Mouse (Mus musculus) midbrain, embryonic 10.5 days (tissue): ENCODE results near the gene Rbm12. TPM values are rescaled to one million over a fixed set of nuclear protein-coding genes. Genes with fewer than 3 reads are reported as not detected.
A peak's percentile ranks its signal among the peaks of the same experiment; 100 is the strongest.
"Not testable (repeated sequence)": the region's sequence is repeated elsewhere in the genome, so short reads cannot be mapped to it uniquely, and the experiment has no call there.

Source experiments
- DNase-seq: peaks from one replicate; pipeline ENCODE4 v3.0.0-alpha.2; 2017; ENCODE audit warnings: low spot score
- H3K27ac ChIP-seq: fragments of 300-500 bp; sonication (generic); replicated peaks from 2 replicates; pipeline ENCODE4 v1.5.1; 2016; ENCODE audit warnings: mild to moderate bottlenecking
- H3K27me3 ChIP-seq: fragments of 300-500 bp; sonication (generic); 2 replicates; pipeline ENCODE4 v1.6.1; 2016; ENCODE audit warnings: low read depth, mild to moderate bottlenecking; ENCODE audit not compliant: poor library complexity, severe bottlenecking
- H3K36me3 ChIP-seq: fragments of 300-500 bp; sonication (generic); 2 replicates; pipeline ENCODE4 v1.6.1; 2016; ENCODE audit warnings: mild to moderate bottlenecking, moderate library complexity
- H3K4me1 ChIP-seq: fragments of 300-500 bp; sonication (generic); 2 replicates; pipeline ENCODE4 v1.6.1; 2016
- H3K4me3 ChIP-seq: fragments of 300-500 bp; sonication (generic); 2 replicates; pipeline ENCODE4 v1.5.1; 2016; ENCODE audit warnings: mild to moderate bottlenecking, moderate library complexity
- H3K9me3 ChIP-seq: fragments of 300-500 bp; sonication (generic); replicated peaks from 2 replicates; pipeline ENCODE4 v1.6.1; 2016; ENCODE audit warnings: mild to moderate bottlenecking
- WGBS: fragments of 180-500 bp; shearing (Covaris S2); methylation state at CpG from one replicate; pipeline ENCODE4 v1.1.7; 2016; 5-methylcytosine and 5-hydroxymethylcytosine counted together
- polyA plus RNA-seq: library from polyadenylated mRNA; unstranded; fragments of >200 nt; fragmentation: Nextera tagmentation; extraction: Ambion mirVana; gene quantifications from 2 replicates; pipeline ENCODE4 v1.2.1, GENCODE M21; 2016

The Rbm12 gene
- polyA plus RNA-seq, 1 experiment from 2014 or later: 43.9 TPM

- DNase-seq: no peak
- no peak overlapping the region for H3K4me3 ChIP-seq
- H3K27ac ChIP-seq: no peak overlapping the region
- H3K4me1 ChIP-seq: no peaks in the 10 kb centered on the region
- peaks cover 15% of the 10 kb centered on the region for H3K36me3 ChIP-seq
- no peaks in the 10 kb centered on the region for H3K9me3 ChIP-seq
- no peaks in the 10 kb centered on the region for H3K27me3 ChIP-seq
Observed at GRCm38 (mm10) chr2:156119566-156119965, 7.8 kb upstream of the Rbm12 start.

GRCm38 (mm10) chr2:156112080-156112423 is 274 bp upstream of the Rbm12 start:
- 29% methylated on average over 5 of the region's 5 CpGs for WGBS
- not testable (repeated sequence) for DNase-seq, H3K27me3 ChIP-seq, H3K9me3 ChIP-seq
- H3K36me3 ChIP-seq: peaks cover 25% of the 10 kb centered on the region
- H3K27ac ChIP-seq: peak overlapping the region; percentile 98
- peaks cover 20% of the 10 kb centered on the region for H3K4me1 ChIP-seq
- peak overlapping the region; percentile 96 for H3K4me3 ChIP-seq

- under 1% methylated on average over 16 of the region's 16 CpGs for WGBS
- H3K4me1 ChIP-seq: peaks cover 20% of the 10 kb centered on the region
- no peaks in the 10 kb centered on the region for H3K9me3 ChIP-seq
- no peak for DNase-seq
- peak overlapping the region; percentile 98 for H3K27ac ChIP-seq
- no peaks in the 10 kb centered on the region for H3K27me3 ChIP-seq
- H3K4me3 ChIP-seq: peak overlapping the region; percentile 96
- peaks cover 35% of the 10 kb centered on the region for H3K36me3 ChIP-seq
Observed at GRCm38 (mm10) chr2:156110627-156111357, 986 bp downstream of the Rbm12 start.

GRCm38 (mm10) chr2:156091926-156092325 is 19.9 kb downstream of the Rbm12 start:
- Histone ChIP-seq H3K9me3 (no peaks in the 10 kb centered on the region), H3K27ac (no peak overlapping the region), H3K4me1 (peaks cover 4% of the 10 kb centered on the region; the same call in 1 of the 2 replicates), H3K27me3 (no peaks in the 10 kb centered on the region), H3K4me3 (no peak overlapping the region), H3K36me3 (peaks cover 83% of the 10 kb centered on the region)
- WGBS: 94% methylated on average over 5 of the region's 5 CpGs
- DNase-seq: no peak

- no peak for DNase-seq
- Histone ChIP-seq H3K9me3 (no peaks in the 10 kb centered on the region), H3K27me3 (no peaks in the 10 kb centered on the region), H3K4me1 (peaks cover 4% of the 10 kb centered on the region; the same call in 1 of the 2 replicates), H3K4me3 (no peak overlapping the region), H3K36me3 (peaks cover 62% of the 10 kb centered on the region), H3K27ac (no peak overlapping the region)
- WGBS: 94% methylated on average over 1 of the region's 1 CpGs
Observed at GRCm38 (mm10) chr2:156089799-156090198, 22.0 kb downstream of the Rbm12 start.

GRCm38 (mm10) chr2:156087391-156088110 is 24.2 kb downstream of the Rbm12 start:
- Histone ChIP-seq H3K27me3 (no peaks in the 10 kb centered on the region), H3K4me3 (no peak overlapping the region), H3K36me3 (peaks cover 50% of the 10 kb centered on the region), H3K9me3 (no peaks in the 10 kb centered on the region), H3K4me1 (peaks cover 4% of the 10 kb centered on the region; the same call in 1 of the 2 replicates), H3K27ac (no peak overlapping the region)
- WGBS: 90% methylated on average over 7 of the region's 7 CpGs
- DNase-seq: no peak

GRCm38 (mm10) chr2:156084541-156084940 is 27.2 kb downstream of the Rbm12 start:
- Histone ChIP-seq H3K27ac (no peak overlapping the region), H3K9me3 (no peaks in the 10 kb centered on the region), H3K4me3 (no peak overlapping the region), H3K36me3 (peaks cover 25% of the 10 kb centered on the region), H3K4me1 (no peaks in the 10 kb centered on the region), H3K27me3 (no peaks in the 10 kb centered on the region)
- no peak for DNase-seq
- 95% methylated on average over 3 of the region's 3 CpGs for WGBS

GRCm38 (mm10) chr2:156080391-156080790 is 31.4 kb downstream of the Rbm12 start:
- no peaks in the 10 kb centered on the region for H3K4me1 ChIP-seq
- no peak overlapping the region for H3K4me3 ChIP-seq
- no peaks in the 10 kb centered on the region for H3K9me3 ChIP-seq
- peaks cover 43% of the 10 kb centered on the region for H3K36me3 ChIP-seq
- DNase-seq: no peak
- no peaks in the 10 kb centered on the region for H3K27me3 ChIP-seq
- H3K27ac ChIP-seq: no peak overlapping the region
- WGBS: 94% methylated on average over 7 of the region's 7 CpGs

GRCm38 (mm10) chr2:156079674-156080073 is 32.1 kb downstream of the Rbm12 start:
- no peaks in the 10 kb centered on the region for H3K9me3 ChIP-seq
- 81% methylated on average over 4 of the region's 4 CpGs for WGBS
- H3K36me3 ChIP-seq: peaks cover 50% of the 10 kb centered on the region

GRCm38 (mm10) chr2:156079183-156079560 is 32.6 kb downstream of the Rbm12 start:
- no peaks in the 10 kb centered on the region for H3K9me3 ChIP-seq
- DNase-seq: peak; percentile 8
- H3K27ac ChIP-seq: no peak overlapping the region
- H3K27me3 ChIP-seq: no peaks in the 10 kb centered on the region
- no peak overlapping the region for H3K4me3 ChIP-seq
- WGBS: 92% methylated on average over 8 of the region's 8 CpGs
- no peaks in the 10 kb centered on the region for H3K4me1 ChIP-seq
- peaks cover 55% of the 10 kb centered on the region for H3K36me3 ChIP-seq

More at GRCm38 (mm10) chr2:156079674-156080073, 32.1 kb downstream of the Rbm12 start:
- no peak for DNase-seq
- H3K4me1 ChIP-seq: no peaks in the 10 kb centered on the region
- no peaks in the 10 kb centered on the region for H3K27me3 ChIP-seq
- H3K27ac ChIP-seq: no peak overlapping the region
- H3K4me3 ChIP-seq: no peak overlapping the region

GRCm38 (mm10) chr2:156078421-156079182 is 33.2 kb downstream of the Rbm12 start:
- Histone ChIP-seq H3K4me3 (no peak overlapping the region), H3K27ac (no peak overlapping the region), H3K4me1 (no peaks in the 10 kb centered on the region), H3K9me3 (no peaks in the 10 kb centered on the region), H3K36me3 (peaks cover 61% of the 10 kb centered on the region), H3K27me3 (no peaks in the 10 kb centered on the region)
- DNase-seq: peak; percentile 6
- 94% methylated on average over 16 of the region's 16 CpGs for WGBS

- no peak for DNase-seq
- no peaks in the 10 kb centered on the region for H3K4me1 ChIP-seq
- H3K9me3 ChIP-seq: no peaks in the 10 kb centered on the region
- H3K27ac ChIP-seq: no peak overlapping the region
- peaks cover 72% of the 10 kb centered on the region for H3K36me3 ChIP-seq
- no peaks in the 10 kb centered on the region for H3K27me3 ChIP-seq
- WGBS: 93% methylated on average over 7 of the region's 7 CpGs
- H3K4me3 ChIP-seq: no peak overlapping the region
Observed at GRCm38 (mm10) chr2:156077461-156077860, 34.3 kb downstream of the Rbm12 start.
